Mouse (Mus musculus) cerebellum, postnatal 4 days (tissue): Measurements from ENCODE around the gene Clmp.
A peak's percentile ranks its signal among the peaks of the same experiment; 100 is the strongest.

Experiments
- DNase-seq, 2 experiments: peaks; one replicate each; pipeline ENCODE4 v3.0.0; 2022; ENCODE audit warnings: low spot score in 2 of 2, mixed read lengths in 1 of 2

The Clmp gene

DNA sequence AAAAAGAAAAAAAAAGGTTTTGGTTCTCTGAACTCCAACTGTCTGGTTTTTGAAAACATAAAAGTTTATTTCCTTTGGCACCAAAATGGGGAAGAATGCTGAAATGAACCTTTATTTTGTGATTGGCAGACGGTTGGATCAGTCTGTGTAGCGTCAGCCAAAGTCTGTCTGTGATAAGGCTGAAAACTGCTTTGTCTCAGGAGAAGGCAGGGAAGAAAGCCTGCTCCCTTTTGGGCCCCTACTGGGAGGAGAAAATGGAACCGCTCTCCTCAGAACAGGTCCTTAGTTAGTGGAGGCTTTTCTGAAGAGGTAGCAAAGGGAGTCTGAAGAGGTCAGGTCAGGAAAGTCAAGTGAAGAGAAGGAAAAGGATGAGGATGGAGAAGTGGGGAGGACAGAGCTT is 7.3 kb downstream of the Clmp start:
- no peak for DNase-seq

DNA sequence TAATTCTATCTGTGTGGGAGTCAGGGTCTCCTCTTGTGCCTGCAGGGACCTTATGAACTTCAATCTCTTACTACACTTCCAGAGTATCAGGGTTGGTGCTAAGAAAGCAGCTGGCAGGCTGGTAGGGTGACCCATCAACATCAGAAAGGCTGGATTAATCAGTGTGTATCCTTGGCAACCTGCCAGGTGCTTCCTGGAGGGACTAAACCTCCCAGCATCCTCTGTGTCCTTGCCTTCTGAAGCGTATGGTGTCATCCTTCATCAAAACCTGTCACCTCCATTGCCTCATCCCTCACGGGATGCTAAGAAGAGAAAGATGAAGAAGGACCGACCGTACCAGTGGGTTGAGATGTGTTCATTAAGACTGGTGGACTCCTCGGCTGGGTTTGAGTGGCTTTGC is 8.0 kb downstream of the Clmp start:
- peak in 1 of 2 experiments; percentile 65 for DNase-seq

GRCm38 (mm10) chr9:40694284-40694683 is 8.5 kb downstream of the Clmp start:
- no peak for DNase-seq

- no peak for DNase-seq
Measured at GRCm38 (mm10) chr9:40696086-40696485, 10.3 kb downstream of the Clmp start.

GRCm38 (mm10) chr9:40699194-40699593 is 13.4 kb downstream of the Clmp start:
- DNase-seq = no peak

DNA sequence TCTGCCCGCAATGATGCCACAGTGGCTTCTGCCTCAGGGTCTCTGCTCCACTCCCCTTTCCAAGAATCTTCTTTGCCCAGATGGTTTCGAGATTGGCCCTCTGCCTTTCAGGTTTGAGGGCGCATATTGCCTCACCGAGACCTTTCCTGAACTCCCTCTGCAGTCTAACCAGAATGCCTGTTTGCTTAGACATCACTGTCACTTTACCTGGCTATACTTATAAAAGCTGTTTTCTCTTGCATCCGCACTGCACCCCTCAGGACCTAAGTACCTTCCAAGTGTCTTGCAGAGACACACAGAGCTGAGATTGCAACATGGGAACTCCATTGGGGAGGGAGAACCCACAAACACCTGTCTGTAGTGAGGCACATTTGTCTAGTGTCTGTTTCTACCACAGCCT is 14.5 kb downstream of the Clmp start:
- no peak for DNase-seq

DNA sequence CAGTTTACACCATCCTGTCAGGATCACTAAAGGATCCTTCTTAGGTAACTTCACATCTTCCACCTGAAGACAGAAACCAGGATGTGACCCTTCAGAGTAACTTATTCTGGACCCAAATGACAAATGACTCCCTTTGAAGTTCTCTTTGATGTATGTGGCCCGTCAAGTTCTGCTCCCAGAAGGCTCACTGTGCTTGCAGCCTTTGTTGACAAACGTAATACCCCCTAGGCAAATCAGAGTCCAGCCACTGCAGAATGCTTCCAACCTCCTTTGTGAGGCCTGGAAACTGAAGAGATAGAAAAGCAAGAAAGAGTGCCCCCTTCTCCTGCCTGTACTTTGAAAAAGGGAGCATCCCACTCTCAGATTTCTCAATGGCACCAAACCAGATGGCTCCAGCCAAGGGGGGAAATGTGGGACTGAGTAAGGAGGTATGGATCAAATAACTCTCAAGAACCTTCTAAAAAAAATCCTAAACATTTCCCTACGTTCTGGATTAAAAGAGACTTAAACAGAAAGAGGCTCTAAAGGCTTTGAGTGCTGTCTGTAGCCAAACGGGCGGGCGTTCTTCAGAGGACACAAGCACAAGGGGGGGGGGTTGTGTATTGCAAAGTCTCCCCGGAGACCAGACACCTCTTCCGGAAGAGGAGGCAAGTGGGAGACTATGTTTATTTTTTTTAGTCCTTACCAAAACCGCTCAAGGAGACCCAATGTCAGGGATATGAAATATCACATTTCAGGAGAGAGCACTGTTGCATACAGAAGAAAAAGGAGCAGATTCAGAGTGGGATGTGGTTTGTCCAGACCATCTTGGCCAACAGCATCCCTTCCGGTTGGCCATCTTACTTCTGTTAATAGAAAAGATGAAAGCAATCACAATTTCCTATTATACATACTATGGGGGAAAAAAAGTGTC is 18.9 kb downstream of the Clmp start:
- no peak for DNase-seq

GRCm38 (mm10) chr9:40708448-40709140 is 22.8 kb downstream of the Clmp start:
- no peak for DNase-seq

DNA sequence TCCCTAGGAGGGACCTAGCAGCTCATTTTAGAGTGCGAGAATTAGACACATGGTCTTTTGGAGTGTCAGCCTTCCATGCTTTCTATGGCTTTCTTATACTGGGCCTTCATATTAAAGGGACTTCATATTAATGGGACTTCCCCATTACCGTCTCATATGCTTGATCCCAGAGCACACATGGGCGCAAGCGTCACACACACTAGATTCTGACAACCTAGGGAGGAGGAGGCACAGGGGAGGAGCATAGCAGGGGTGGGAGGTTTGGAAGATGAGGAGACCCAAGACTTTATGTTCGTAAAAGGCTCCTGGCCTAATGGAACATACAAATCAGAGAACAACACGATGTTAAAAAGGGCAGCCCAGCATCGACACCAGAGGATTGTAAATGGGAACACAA is 23.4 kb downstream of the Clmp start:
- DNase-seq = no peak

GRCm38 (mm10) chr9:40709587-40709986 is 23.8 kb downstream of the Clmp start:
- DNase-seq = no peak

- DNase-seq = no peak
Measured at GRCm38 (mm10) chr9:40709991-40710390, 24.2 kb downstream of the Clmp start.

DNA sequence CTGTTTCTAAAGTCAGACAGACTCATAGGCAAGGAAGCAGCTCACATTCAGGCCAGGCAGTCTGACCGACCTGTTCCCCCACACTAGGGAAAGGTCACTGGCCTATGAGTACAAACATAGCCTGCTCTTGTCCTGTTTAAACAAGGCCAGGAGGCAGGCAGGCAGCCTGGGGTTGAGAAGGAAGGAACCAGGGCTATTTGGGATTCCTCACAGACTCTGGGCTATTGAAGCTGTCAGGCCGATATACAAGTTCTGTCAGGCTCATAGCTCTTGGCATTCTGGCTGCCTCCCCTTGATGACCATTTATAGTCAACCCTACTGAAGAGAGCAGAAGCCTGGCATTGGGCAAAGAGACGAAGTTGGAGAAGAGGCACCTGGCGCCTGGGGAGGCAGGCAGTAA is 25.9 kb downstream of the Clmp start:
- DNase-seq = no peak

GRCm38 (mm10) chr9:40717182-40717874 is 31.6 kb downstream of the Clmp start:
- no peak for DNase-seq

- no peak for DNase-seq
Measured at GRCm38 (mm10) chr9:40717875-40718185, 32.1 kb downstream of the Clmp start.

- DNase-seq = no peak
Measured at GRCm38 (mm10) chr9:40720881-40721280, 35.1 kb downstream of the Clmp start.

- DNase-seq = peak in 1 of 2 experiments; percentile 44
Measured at GRCm38 (mm10) chr9:40723311-40723772, 37.6 kb downstream of the Clmp start.

DNA sequence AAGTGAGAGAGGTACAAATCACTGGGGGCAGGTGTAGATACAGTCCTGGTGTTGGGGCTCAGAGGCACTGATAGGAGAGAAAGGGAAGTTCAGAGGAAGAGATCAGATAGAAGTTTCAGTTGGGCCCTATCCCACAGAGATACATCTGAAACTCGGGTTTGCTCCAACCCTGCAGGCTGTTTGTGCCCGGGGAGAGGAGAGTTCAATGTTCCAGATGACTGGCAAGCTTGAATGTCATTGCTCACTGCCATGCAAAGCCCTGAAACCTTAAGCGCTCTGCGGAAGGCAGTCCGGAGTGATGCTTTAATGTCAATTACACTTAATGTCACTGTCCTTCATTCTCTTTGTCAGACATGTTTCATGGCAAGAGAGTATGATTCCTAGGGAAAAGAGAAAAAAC is 39.2 kb downstream of the Clmp start:
- no peak for DNase-seq

DNA sequence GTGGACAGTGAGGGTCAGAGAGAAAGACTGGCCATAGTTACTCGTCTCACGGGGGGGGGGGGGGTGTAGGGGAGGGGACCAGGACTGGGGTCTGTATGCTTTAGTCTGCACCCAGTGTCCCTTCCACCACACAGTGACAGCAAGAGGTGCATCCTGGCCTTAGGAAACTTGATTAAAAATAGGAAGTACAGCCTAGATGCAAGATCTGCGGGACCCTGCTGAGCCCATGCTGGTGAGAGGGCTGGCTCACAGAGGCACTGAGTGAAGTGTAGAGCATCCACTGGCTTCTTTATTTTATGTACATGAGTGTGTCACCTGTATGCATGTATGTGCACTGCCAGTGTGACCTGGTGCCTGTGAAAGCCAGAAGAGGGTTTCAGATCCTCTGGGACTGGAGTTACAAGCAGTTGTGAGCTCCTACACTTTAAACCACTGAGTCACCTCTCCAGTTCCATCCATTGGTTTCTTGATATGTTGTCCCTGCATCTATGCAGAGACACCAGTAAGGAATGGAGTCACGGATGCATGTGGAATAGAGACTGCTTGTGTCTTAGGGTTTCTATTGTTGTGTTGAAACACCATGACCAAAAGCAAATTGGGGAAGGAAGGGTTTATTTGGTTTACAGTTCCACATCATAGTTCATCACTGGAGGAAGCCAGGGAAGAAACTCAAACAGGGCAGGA is 41.5 kb downstream of the Clmp start:
- DNase-seq = no peak

GRCm38 (mm10) chr9:40727824-40728495 is 42.2 kb downstream of the Clmp start:
- DNase-seq = no peak

- DNase-seq = no peak
Measured at GRCm38 (mm10) chr9:40730302-40730700, 44.5 kb downstream of the Clmp start.
